Mouse (Mus musculus): ENCODE data around the gene Myo9a. TPM values are rescaled to one million over a fixed set of nuclear protein-coding genes. Genes with fewer than 3 reads are reported as not detected.
"Not testable (repeated sequence)": the region's sequence is repeated elsewhere in the genome, so short reads cannot be mapped to it uniquely, and the experiment has no call there.

The Myo9a gene
- total RNA-seq, 2 experiments from 2014 or later: 12.6 to 14.8 TPM

DNA sequence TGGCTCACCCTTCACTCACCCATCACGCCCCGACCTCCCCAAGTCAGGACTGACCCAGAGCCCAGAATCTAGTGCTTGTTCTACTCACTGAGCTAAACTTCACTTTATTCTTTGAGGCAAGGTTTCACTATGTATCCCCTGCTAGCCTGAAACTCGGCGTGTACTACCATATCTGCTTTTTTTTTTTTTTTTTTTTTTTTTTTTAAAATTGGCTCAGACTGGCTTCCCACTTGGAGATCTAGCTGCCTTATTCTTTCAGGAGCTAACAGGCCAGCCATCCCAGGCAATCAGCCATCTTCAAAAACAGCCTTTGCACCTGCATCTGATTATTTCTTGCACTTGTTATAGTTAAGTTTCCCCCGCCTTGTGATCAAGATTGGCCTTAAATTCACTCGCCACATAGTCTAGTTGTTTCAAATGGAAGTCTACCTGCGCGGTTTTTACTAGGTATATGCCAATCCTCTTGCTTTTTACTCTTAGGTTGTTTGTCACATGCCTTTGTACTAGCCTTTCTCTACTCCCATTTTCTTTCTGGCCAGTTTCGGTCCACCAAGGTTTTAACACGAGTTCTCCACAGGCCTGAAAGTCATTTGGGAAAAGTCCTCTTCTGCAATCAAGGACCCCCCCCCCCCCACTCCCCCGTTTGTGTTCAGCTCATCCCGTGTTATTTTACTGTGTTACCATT is 973 bp upstream of the Myo9a start:
- intact Hi-C loops (cut with DNase I): loop anchor here (5.0 to 10.0 kb wide), 2 partner anchors 92 to 455 kb away; partner anchors contain the start of genes Adpgk and Pkm
- no peak for DNase-seq

DNA sequence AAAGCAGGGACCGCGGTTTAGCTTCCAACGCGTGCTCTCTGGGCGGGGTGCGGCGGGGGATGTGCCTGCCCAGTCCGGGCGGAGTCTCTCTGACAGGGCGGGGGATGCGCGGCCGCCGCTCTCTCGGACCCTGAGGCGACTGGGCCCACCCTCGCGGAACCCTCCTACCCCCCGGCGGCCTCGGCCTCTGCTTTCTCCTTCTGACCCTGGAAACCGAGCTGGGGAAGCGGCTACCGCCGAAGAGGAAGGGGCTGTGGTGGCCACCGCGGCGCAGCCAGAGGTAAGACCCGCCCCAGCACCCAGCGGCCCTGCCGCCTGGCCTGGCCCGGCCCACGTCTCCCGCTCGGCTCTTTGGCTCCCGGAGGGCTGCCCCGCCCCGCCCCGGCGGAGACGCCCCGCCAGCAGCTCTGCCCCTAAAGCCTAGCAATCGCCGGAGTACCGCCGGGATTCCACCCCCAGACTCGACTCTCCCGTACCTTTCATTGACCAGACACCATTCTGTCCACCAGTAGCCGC is 428 bp downstream of the Myo9a start:
- intact Hi-C loops (cut with DNase I): loop anchor here (5.0 to 10.0 kb wide), 2 partner anchors 94 to 456 kb away; partner anchors contain the start of genes Adpgk and Pkm
- peak; percentile 88 to 99 for DNase-seq

DNA sequence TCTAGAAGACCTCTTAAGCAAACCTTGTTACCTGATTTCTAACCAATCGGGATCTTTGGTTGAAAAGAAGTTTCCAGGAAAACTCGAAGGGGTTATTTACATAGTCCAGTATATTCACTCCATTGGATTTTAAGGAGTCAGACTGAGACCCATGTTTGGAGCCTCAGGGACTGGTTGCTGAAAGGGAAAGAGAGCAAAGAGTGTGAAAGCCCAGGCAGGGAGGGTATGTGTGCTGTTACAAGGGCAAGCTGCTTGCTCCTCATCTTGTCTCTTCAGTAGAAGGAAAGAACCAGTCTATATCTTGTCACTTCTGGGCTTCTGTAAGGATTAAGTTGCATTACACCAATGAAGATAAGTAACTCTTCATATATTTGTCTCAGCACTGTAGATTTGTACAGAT is 1.3 kb downstream of the Myo9a start:
- no peak for DNase-seq
- intact Hi-C loops (cut with DNase I): loop anchor here (5.0 to 10.0 kb wide), 2 partner anchors 95 to 457 kb away; partner anchors contain the start of genes Adpgk and Pkm

DNA sequence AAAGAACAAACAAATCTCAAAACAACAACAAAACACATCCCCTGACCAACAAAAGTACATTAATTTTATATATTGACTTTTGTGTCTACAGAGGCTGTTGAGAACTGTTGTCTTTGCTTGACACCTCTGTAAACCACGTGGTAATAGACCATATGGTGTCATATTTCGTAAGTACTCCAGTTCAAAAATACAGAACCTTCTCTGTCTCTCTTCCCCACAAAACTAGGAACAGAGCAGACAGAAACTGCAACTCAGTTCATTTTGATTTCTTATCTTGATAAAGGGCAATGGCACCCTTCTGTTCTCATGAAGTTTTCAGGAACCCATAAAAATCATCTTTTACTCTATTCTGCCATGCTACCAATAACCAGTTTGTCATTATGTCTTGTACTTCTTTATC is 4.5 kb downstream of the Myo9a start:
- intact Hi-C loops (cut with DNase I): loop anchor here (10.0 kb wide), 1 partner anchor 460 kb away; the partner anchor contains the start of gene Adpgk
- DNase-seq: no peak

DNA sequence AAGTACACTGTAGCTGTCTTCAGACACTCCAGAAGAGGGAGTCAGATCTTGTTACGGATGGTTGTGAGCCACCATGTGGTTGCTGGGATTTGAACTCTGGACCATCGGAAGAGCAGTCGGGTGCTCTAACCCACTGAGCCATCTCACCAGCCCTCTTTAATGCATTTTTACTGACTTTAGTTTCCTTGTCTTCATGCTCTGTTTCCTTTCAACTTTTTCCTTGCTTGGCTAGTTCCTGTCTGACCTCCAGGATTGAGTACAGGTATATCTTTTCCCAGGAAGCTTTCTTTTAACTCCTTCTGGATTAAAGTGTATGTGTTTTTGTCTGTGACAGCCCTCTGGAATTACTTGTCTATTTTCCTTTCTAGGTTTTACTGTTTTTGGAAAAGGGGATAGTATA is 6.3 kb downstream of the Myo9a start:
- intact Hi-C loops (cut with DNase I): loop anchor here (10.0 kb wide), 1 partner anchor 462 kb away; the partner anchor contains the start of gene Adpgk

DNA sequence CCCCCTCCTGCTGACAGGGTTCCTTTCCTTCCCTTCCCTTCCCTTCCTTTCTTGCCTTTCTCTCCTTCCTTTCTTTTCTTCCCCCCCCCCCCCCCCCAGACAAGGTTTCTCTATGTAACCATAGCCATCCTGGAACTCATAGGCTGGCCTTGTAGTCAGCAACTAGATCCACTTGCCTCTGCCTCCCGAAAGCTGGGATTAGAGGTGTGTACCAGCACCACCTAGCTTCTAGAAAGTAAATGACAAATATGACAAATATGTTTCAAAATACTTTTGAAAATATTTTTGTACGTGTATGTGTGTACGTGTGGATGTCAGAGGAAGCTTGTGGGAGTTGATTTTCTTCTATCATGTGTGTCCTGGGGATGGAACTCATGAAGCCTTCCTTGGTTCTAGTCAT is 9.8 kb downstream of the Myo9a start:
- intact Hi-C loops (cut with DNase I): loop anchor here (1.0 kb wide), 1 partner anchor 37 kb away; no protein-coding TSS in a partner anchor
- DNase-seq: no peak

More for the DNA sequence above, 6.3 kb downstream of the Myo9a start:
- DNase-seq: not testable (repeated sequence)

DNA sequence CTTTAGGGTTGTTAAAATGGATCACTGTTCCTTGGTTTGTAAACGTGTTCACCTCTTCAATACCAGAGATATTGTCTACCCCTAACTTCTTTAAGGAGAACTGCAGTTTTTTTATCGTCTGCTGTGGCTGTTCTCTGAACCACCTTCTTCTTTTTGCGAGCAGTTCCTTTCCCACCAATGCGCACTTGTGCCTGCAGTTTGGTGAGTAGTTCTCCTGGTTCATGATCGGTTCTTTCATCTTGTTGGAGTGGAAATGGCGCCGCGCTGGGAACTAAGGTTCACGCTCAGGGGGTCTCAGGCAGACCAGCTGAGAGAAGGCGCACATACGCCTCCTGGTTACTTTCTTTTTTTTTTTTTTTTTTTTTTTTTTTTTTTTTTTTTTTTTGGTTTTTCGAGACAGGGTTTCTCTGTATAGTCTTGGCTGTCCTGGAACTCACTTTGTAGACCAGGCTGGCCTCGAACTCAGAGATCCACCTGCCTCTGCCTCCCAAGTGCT is 16.3 kb downstream of the Myo9a start:
- DNase-seq; intact Hi-C loops (cut with DNase I): not testable (repeated sequence)

DNA sequence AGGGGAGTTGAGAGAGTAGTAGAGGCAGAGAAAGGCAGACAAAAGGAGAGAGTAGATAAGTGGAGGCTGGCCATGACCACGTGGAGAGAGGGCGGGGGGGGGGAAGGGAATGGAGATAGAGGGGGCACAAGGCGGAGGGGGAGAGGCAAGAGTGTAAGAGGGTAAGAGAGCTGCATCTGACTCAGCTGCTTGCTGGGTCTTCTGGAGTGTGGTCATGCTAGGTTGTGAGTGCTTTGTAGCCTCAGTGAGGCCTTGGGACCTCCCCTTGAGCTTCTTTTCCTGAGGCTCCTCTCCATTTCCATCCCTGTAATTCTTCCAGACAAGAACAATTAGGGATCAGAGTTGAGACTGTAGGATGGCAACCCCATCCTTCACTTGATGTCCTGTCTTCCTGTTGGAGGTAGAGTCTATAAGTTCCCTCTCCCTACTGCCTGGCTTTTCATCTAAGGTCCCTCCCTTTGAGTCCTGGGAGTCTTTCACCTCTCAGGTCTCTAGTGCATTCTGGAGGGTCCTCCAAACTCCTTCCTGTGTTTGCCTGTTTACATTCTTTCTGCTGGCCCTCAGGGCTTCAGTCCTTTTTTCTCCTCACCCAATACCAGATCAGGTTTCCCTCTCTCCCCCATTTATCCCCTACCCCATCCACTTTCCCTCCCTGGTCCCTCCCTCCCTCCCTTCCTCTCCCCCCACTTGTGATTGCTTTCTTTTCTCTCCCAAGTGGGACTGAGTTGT is 55.5 kb downstream of the Myo9a start:
- DNase-seq; intact Hi-C loops (cut with DNase I): not testable (repeated sequence)

DNA sequence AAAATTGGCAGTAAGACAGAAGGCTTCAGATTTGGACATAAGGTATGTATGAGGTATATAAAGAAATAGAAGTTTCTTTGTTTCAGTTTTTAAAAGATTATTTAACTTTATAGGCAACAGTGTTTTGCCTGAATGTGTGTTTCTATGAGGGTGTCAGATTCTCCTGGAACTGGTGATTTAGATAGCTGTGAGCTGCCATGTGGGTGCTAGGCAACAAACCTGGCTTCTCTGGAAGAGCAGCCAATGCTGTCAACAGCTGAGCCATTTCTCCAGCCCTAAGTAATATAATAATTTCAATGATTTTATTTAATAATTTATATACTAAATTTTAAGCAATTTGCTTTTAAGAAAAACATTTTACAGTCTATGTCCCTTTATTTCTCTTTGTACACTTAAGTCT is 133.9 kb downstream of the Myo9a start:
- intact Hi-C loops (cut with DNase I): no loop called here
- no peak for DNase-seq

DNA sequence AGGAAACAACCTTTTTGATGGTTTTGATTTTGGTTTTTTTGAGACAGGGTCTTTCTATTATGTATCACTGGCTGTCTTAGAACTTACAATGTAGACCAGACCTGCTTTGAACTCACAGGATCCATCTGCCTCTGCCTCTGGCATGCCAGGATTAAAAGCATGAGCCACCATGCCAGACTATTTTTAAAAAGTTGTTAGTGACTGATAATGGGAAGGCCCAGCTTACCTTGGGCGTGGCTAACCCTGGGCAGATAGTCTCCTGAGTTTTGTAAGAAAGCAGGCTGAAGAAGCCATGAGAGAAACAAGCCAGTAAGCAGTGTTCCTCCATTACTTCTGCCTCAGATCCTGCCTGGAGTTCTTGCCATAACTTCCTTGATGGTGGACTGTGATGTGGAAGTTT is 152.7 kb downstream of the Myo9a start:
- intact Hi-C loops (cut with DNase I): no loop called here
- DNase-seq: no peak

DNA sequence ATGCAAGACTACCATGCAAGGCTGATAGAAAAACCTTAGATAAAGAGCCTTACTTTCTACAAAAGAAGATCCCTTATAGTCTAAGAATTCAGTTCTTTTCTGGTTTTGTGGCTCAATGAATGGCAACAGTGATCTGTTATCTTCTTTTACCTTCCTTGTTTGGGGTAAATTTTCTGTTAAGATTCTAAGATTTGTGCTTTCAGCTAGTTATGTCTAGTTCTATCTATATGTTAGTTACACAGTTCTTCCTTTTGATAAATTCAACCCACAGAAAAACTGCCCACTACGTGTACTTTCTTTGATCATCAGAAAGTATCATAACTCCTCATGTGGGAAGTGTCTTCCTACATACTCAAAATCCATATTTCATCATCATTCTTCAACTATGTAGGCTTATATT is 164.1 kb downstream of the Myo9a start:
- intact Hi-C loops (cut with DNase I): no loop called here
- DNase-seq: no peak

DNA sequence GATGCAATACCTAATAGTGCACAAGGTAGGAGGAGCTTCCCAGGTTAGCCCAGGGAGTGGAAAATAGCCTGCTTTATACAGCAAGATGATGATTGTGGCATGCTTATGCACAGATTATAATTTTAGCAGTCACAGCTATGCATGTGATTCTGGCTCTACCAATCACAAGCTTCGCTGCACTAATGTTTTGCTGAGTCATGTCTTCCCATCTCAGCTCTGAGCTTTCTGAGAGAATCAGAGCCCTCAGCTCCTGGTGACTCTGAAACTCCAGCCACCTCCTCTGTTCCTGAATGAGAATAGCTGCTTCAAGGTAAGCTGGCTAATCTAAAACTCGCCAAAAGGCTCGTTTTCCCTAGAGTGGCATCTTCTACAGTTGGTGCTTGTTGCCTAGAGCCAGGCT is 179.6 kb downstream of the Myo9a start:
- intact Hi-C loops (cut with DNase I): no loop called here
- DNase-seq: no peak

DNA sequence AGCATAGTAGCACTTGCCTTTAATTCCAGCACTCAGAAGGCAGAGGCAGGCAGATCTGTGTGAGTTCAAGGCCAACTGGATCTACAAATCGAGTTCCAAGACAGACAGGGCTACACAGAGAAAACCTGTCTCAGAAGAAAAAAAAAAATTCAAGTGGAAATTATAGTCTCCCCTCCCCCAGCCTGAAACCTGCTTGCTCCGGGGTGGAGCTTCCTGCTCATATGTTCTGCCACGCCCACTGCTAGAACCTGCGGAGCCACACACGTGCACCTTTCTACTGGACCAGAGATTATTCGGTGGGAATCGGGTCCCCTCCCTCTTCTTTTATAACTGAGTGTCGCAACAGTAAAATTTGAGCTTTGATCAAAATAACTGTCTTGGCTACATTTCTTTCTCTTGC is 185.2 kb downstream of the Myo9a start:
- intact Hi-C loops (cut with DNase I); DNase-seq: not testable (repeated sequence)

DNA sequence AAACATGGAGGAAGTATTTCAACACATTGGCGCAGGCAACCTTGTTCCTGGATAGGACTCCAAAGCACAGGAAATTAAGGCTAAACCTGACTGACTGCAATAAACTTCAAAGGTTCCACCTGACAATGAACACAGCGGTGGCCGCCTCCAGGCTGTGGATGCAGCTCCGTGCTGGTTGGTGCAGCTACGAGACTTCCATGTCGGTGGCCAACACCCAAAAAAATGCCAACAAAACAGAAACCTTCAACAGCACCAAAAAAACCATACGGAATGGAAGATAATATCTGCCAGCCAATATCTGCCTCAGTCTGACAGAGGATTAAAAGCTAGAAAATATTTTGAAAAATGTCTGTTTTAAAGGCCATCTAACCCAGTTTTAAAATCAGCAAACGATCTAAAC is 187.8 kb downstream of the Myo9a start:
- no peak for DNase-seq
- intact Hi-C loops (cut with DNase I): no loop called here

DNA sequence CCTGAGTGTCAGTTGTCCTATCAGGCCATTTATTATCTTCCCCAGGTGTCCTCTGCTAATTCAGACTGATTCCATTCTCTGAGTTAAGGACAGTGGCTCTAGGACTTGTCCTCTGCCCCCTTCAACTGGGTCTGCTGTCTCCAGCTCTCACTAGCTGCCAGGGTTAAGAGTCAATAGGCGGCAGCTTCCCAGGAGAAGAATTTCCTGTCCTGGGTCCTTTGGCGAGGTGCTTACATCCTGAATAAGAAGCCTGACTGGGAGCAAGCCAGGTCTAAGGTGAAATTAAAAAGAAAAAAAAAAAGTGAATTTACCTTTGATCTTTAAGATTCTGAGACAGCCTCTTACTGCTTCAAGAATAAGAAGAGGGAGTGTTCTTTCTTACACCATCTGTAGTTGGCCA is 189.0 kb downstream of the Myo9a start:
- no peak for DNase-seq
- intact Hi-C loops (cut with DNase I): no loop called here

DNA sequence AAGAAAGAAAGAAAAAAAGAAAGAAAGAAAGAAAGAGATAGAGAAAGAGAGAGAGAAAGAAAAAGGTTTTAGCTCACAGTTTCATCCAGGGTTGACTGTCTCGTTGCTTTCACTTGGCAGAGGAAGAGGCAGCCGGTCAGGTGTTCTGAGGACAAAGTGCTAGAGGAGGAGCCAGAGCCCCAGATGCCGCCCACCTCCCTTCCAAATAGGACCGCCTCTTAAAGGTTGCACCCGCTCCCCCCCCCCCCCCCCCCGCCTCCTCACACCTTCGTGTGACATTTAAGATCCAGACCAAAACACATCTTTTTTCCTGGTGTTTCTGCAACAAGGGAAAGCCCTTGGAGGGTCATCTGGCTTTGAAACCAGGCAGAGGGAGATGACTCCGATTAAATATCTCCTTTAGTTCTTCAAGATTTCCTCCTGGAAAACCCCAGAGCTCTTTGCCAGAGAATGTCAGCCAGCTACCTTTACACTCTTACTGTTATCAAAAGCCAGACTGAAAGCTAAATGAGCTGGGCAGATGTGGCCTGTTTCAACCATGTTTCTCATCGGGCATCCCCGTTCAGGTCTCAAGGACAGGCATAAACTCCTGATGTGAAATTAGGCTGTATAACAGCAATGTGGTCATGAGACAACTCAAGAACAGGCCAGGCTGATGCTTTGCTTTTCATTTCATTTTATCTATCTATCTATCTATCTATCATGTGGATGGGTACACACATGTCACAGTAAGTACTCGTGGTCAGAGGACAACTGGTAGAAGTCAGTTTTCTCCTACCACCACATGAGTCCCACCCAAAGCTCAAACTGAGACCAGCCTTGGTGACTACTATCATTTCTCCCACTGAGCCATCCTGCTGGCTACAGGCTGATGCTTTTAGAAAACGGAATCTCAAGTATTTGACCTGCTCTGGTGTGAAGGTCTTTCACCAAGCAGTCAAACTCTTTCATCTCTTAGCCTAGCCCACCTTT is 190.5 kb downstream of the Myo9a start:
- no peak for DNase-seq
- intact Hi-C loops (cut with DNase I): no loop called here

DNA sequence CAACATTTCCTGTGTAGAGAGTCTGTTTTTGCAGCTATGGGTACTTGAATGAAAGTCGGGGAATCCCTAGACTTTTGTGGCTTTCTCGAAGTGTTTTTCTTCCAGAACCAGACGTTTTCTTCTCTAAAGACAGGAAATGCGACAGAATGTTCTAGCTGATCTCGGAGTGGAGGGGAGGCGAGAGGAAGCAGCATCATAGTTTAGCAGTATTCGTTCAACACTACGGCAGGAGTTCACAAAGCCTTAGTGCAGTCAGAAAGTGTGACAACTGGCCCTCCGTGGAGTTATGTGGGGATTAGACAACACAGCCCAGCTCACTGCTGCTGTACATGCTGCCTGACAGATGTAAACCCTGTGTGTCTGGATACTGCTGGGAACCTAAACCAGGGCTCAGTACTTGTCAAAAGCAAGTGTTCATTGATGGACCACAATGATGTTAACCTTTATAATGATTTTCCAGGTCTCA is 191.2 kb downstream of the Myo9a start:
- intact Hi-C loops (cut with DNase I): no loop called here
- no peak for DNase-seq

DNA sequence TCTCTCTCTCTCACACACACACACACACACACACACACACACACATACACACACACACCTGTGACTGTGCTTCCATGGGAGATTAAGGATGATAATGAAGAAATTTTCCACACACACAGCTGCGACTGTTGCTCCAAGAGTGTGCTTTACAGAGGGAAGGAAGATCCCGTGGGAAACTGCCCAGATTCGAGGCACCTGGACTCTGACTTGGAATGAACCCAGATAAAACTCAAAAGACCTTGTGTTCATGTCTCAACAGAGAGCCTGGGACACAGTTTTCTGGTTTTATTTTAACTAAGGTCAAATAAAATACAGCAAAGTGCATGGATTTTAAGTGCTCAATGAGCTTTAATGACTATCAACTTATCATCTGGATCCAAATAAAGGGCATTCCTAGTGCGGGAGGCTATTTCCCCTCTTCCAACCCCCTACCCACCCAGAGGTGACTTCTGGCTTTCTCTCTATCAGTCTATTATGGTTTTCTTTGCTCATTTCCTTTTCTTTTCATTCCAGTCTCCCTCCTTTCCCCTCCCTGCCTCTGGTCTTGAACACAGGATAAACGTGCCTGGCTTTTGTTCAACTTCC is 191.9 kb downstream of the Myo9a start:
- no peak for DNase-seq
- intact Hi-C loops (cut with DNase I): no loop called here

DNA sequence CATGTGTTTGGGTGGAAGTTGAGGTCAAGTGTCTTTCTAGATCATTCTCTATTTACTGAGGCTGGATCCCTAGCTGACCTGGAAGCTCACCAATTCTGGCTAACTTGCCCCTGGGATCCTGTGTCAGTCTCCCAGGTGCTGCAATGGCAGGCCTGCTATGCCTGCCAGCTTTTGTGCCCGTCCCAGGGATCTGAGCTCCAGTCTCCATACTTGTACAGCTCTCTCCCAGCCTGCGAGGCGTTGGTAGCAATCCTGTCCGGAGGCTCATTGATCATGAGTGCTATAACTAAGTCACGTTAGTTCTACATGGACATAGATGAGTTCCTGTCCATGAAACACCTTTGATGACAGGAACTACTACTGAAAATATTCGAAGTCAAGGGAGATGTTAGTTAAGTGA is 193.1 kb downstream of the Myo9a start:
- no peak for DNase-seq
- intact Hi-C loops (cut with DNase I): no loop called here

DNA sequence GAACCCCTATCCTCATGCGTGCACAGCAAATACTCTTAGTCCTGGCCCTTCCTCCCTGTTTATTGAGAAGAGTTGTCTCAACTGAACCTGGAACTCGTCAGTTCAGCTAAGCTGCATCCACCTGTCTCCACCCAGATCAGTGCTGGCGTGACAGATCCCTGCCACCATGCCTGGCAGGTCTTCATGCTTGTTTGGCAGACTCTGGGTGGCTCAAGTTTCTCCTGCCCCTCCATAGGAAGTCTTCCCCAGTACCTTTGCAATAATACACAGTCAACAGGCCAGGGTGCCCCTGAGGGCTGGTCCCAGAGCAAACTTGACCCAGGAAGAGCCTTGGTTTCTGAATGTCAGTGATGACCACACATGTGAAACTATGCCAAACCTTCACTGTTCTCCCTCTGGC is 194.5 kb downstream of the Myo9a start:
- DNase-seq: no peak
- intact Hi-C loops (cut with DNase I): no loop called here
